Mouse (Mus musculus) heart, adult 10 weeks (tissue): ENCODE data around the gene Gpr33. TPM values are rescaled to one million over a fixed set of nuclear protein-coding genes. Genes with fewer than 3 reads are reported as not detected.

Experiments used
- polyA plus RNA-seq: library from polyadenylated mRNA; stranded (reverse); fragments of 350-450 nt; fragmentation: Illumina TruSeq; extraction: RNeasy Lipid Tissue Mini Kit (QIAGEN cat#74804); gene quantifications from one replicate; pipeline ENCODE4 v1.2.3, GENCODE M21; 2014; ENCODE audit warnings: low read depth, low replicate concordance

Gene Gpr33
- polyA plus RNA-seq, result not detected

GRCm38 (mm10) chr12:52027963-52028362 lies at the start of gene Gpr33:
Gene Gpr33 (minus strand): TSS chr12:52028063.

DNA sequence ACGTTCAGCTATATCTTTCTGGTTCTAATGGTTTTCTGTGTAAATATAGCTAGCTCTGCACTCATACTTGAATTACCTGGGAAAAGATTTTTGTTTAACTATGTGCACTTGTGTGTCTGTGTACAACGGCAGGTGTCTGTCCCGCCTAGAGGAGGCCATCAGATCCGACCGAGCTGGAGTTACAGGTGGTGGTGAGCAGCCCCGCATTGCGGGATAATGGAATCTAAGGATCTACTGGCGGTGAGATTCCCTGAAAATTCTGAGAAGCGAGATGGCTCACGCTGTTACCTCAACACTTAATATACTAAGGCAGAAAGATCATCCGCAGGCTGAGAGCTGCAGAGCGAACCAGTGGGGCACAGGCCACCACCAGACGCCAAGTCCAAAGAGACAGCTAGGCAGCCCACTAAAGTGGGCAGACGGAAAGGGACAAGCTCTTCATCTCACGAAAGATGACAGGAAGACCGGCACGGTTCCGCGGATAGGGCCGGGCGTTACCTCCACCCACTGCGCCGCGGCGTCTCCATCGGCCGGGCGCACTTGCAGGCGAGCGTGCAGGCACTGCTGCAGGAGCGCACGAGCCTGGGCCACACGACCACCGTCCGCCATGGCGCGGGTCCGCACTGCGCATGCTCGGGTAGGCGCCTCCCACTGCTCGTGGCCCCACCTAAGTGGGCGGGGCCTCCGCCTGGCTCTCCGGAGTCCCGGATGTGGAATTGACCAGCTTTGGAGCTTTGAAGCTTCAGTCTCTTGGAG lies 21.8 kb downstream of the Gpr33 start, which contains the start of gene Dtd2:
TSS of gene Dtd2 (minus strand) at position 625 of the 756 bp plus-strand sequence.

Other genes starting within 250 kb of the Gpr33 start
- 50.2 TPM for gene Hectd1, start 198.5 kb downstream of the Gpr33 start, polyA plus RNA-seq
- gene Heatr5a, start 56.7 kb downstream of the Gpr33 start, polyA plus RNA-seq, result 18.3 TPM
- gene Dtd2, start 21.6 kb downstream of the Gpr33 start, polyA plus RNA-seq, result 5.7 TPM
- gene Nubpl, start 69.7 kb upstream of the Gpr33 start, polyA plus RNA-seq, result 10.2 TPM